8 mouse cellular contexts compared by ENCODE assay signal in the genomic region with DNA sequence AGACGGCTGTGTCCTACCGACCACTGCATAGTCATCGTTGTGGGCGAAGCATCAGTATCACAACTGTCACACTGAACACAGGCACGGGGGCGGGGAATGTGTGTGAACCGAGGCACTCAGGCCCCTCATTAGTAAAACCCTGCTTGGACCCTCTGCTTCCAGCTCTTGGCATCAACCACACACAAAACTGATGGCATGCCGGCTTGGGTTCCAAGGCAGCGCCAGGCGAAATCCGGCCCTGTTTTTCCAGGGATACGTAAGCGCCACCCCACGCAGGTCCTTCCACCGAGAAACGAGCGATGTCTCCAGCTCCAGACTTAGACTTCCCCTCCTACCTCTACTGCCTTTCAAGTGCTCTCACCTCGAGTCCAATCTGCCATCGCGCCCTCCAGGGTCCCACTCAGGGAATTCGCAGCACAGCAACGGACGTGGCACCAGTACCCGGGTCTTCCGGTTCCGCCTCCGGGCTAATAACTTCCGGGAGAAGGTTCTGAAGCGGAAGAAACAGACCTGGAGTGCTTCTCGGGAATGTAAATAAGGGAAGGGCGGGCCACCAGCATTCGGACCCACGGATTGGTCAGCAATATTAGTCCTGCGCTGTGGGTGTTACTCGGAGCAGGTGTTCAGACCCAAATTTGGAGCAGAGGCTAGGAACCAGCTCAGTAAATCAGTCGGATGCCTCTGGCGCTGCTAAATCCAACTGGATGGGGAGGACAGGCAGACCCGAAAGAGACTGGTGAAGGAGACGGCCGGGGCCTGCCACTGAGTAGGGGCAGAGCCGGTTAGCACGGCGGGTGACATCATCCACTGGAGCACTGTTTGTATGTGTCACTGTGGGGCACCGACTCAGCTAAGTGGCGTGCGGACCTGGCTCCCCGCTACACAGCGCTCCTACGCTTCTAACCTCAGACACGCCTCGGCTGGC. TPM values are rescaled to one million over a fixed set of nuclear protein-coding genes. Genes with fewer than 3 reads are reported as not detected.
DNase-seq lines count a peak whose midpoint lies in the region; ATAC-seq lines count a peak whose summit lies in the region.

Gene Gm45785, minus strand, starts transcription at position 472 of the 925 bp plus-strand sequence.

- no peaks in the 10 kb centered on the region for H3K9me3 ChIP-seq in intestine, embryonic 14.5 days (ENCODE audit: control insufficient read depth, low read length)

- H3K27ac ChIP-seq in intestine, embryonic 14.5 days (ENCODE audit: low read depth) = peak within 1 kb of the TSS; percentile 90

- ATAC-seq in intestine, embryonic 14.5 days (replicated peaks; ENCODE audit: low FRiP score, low TSS enrichment, low read depth) = peak; percentile 79

- H3K27me3 ChIP-seq in intestine, embryonic 14.5 days (replicated peaks; ENCODE audit: control insufficient read depth, insufficient read depth, low read length) = no peaks in the 10 kb centered on the region

- intact Hi-C loops in left cerebral cortex, postnatal 14 days (cut with DNase I) = loop anchor here (1.0 kb wide), 1 partner anchor 26 kb away; the partner anchor contains the start of gene Sirt3

- H3K4me2 ChIP-seq in intestine, embryonic 14.5 days (ENCODE audit: low read length) = peak within 1 kb of the TSS; percentile 99

- DNase-seq in adrenal gland, adult (ENCODE audit: inconsistent age in 2 of 2, low spot score in 1 of 2) = peak; percentile 92 to 97
- DNase-seq in embryo, embryonic 11 days = peak; percentile 93
- DNase-seq in gastrocnemius, postnatal 25 days = peak; percentile 88
- DNase-seq in intestine, embryonic 14.5 days (ENCODE audit: low spot score) = peak; percentile 92
- DNase-seq in left cerebral cortex, postnatal 14 days (ENCODE audit: low spot score in 2 of 2) = peak; percentile 85 to 91
- DNase-seq in mesoderm, embryonic 11.5 days (ENCODE audit: low read depth, low spot score) = peak; percentile 92
- peak; percentile 78 to 90 for DNase-seq in right cerebral cortex, postnatal 36 days (ENCODE audit: low spot score in 2 of 2)
- peak; percentile 92 for DNase-seq in yolk sac, embryonic 10.5 days (ENCODE audit: low spot score)

- H3K9ac ChIP-seq in intestine, embryonic 14.5 days (ENCODE audit: low read length) = peak within 1 kb of the TSS; percentile 89

- H3K4me3 ChIP-seq in intestine, embryonic 14.5 days (ENCODE audit: low read depth, low read length) = peak within 1 kb of the TSS; percentile 75

- H3K4me1 ChIP-seq in intestine, embryonic 14.5 days (replicated peaks; ENCODE audit: control insufficient read depth, insufficient read depth, low read length) = peaks cover 20% of the 10 kb centered on the region

- WGBS in intestine, embryonic 14.5 days = 1% methylated on average over 51 of the region's 51 CpGs

- H3K36me3 ChIP-seq in intestine, embryonic 14.5 days (ENCODE audit: control insufficient read depth, insufficient read depth, low read length) = peaks cover 57% of the 10 kb centered on the region

RNA-seq across cellular contexts. Expression of gene Gm45785, which starts in this region (rescaled TPM):
- total RNA-seq in gastrocnemius, postnatal 25 days (2021) = not detected
- polyA plus RNA-seq in intestine, embryonic 14.5 days (2014; fragmentation: Nextera tagmentation; extraction: Ambion mirVana) = not detected in 2 replicates
- under 1 TPM; 0.93 to 0.99 TPM for total RNA-seq in left cerebral cortex, postnatal 14 days (2021)

Comparison
In these comparisons a context has a peak if more than half of its experiments do, and no peak if none do; other contexts are left out.
1. Peak in every context shown above with its lines: DNase-seq, ATAC-seq, H3K4me3 ChIP-seq and H3K27ac ChIP-seq.
2. Peak in DNase-seq in gastrocnemius, postnatal 25 days; RNA of the gene not detected or under 1 TPM.
3. Peak in DNase-seq, ATAC-seq, H3K4me3 ChIP-seq, H3K27ac ChIP-seq, H3K9ac ChIP-seq and H3K4me2 ChIP-seq in intestine, embryonic 14.5 days; RNA of the gene not detected or under 1 TPM.
4. Peak in DNase-seq in left cerebral cortex, postnatal 14 days; RNA of the gene not detected or under 1 TPM.